Mouse (Mus musculus): Measurements from ENCODE around the gene Gm12887. TPM values are rescaled to one million over a fixed set of nuclear protein-coding genes. Genes with fewer than 3 reads are reported as not detected.

Gm12887 gene
- not detected in 2 replicates for polyA plus RNA-seq (2012; ENCODE audit: low replicate concordance)

DNA sequence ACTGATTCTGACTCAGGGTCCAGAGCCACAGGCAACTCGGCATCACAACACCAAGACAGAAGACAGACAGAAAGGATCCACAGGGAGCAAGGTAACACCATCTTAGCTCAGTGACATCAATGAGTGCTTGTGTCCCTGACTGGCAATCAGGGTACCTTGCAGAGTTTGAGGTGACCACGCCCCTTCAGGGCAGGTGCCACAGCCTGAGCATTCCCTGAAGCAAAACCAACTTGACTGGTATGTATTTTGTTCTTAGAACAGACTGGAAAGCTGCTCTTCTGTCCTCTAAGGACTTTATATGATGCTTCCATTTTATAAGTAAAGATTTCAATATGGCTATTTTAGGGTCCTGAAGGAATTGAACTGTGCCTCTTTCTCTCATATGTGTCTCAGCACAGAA, at the start of gene Gm12887:
Gene Gm12887, minus strand, starts transcription at position 101 of the 400 bp plus-strand sequence.

Other genes starting within 250 kb of the Gm12887 start
- not detected in 2 replicates for gene Gm12886, start 199.0 kb downstream of the Gm12887 start, polyA plus RNA-seq (2012; ENCODE audit: low replicate concordance)

All from leukemia stem cell, adult 10-12 weeks (primary cell).